Mouse (Mus musculus) bone marrow macrophage, adult 2 months (primary cell): ENCODE data around the gene Tmbim1.

Source experiments
- CTCF ChIP-seq: IDR thresholded peaks from 2 replicates; pipeline ENCODE4 v1.5.1; 2012; ENCODE audit warnings: low read depth, mild to moderate bottlenecking, low read length, moderate library complexity
- POLR2A ChIP-seq: IDR thresholded peaks from 2 replicates; pipeline ENCODE4 v1.6.1; 2012; ENCODE audit warnings: mild to moderate bottlenecking, low read depth, low read length, borderline replicate concordance

- TF ChIP-seq CTCF, result no peak
- no peak for TF ChIP-seq POLR2A
These were observed 38.9 kb upstream of the Tmbim1 start for GRCm38 (mm10) chr1:74344163-74344916.
